Mouse (Mus musculus): Measurements from ENCODE around the gene P2ry6. TPM values are rescaled to one million over a fixed set of nuclear protein-coding genes. Genes with fewer than 3 reads are reported as not detected.
A peak's percentile ranks its signal among the peaks of the same experiment; 100 is the strongest.

P2ry6 gene
- 1.5 and 2.0 TPM in 2 replicates for polyA plus RNA-seq (2016; fragmentation: Nextera tagmentation; extraction: Ambion mirVana)

DNA sequence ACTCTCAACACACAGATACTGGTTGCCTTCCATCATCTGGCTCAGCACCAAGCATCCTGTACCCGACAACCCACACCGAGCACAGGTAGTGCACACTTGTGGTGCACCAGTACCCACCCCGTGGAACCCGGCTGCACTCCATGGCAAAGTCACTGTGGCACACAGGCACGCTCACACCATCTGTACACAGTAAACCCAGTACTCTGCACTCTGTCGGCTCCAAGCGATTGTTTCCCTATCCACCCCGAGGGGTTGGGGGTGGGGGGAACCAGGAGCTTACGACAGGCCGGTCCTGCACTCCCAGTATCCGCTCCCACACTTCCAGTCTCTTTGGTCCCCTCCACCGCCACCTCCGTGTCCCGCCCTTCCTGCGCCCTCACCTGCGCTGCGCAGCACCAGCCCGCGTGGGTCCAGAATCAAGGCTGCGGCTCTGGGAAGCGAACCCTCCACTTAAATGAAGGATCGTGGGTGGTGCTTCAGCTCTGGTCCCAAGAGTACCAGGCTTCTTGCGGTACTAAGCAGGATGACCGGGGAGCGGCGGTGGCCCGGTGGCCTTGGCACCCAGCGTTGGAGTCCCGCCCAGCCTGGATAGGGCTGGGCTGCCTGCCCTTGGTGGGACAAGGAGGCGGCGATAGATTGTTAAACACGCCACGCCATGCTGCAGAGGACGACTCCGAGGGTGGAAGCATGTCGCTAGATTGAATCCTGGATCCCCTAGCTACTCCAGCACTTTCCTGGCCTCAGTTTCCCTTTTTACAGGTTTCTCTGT lies at the start of gene P2ry6:
P2ry6 (minus strand) TSS at position 515 of the 769 bp plus-strand sequence.
- H3K36me3 ChIP-seq (replicated peaks) = no peaks in the 10 kb centered on the region
- H3K9me3 ChIP-seq = no peaks in the 10 kb centered on the region
- peaks cover 62% of the 10 kb centered on the region for H3K27me3 ChIP-seq (ENCODE audit: poor library complexity, severe bottlenecking)
- DNase-seq (ENCODE audit: extremely low spot score, low spot score) = no peak
- peak within 1 kb of the TSS; percentile 50 for H3K4me3 ChIP-seq
- peaks cover 12% of the 10 kb centered on the region for H3K4me1 ChIP-seq
- 0 out of 2 replicates have a peak within 1 kb of the TSS, but pooled peaks have one; percentile 44 for H3K27ac ChIP-seq
- 5% methylated on average over 36 of the region's 36 CpGs for WGBS

DNA sequence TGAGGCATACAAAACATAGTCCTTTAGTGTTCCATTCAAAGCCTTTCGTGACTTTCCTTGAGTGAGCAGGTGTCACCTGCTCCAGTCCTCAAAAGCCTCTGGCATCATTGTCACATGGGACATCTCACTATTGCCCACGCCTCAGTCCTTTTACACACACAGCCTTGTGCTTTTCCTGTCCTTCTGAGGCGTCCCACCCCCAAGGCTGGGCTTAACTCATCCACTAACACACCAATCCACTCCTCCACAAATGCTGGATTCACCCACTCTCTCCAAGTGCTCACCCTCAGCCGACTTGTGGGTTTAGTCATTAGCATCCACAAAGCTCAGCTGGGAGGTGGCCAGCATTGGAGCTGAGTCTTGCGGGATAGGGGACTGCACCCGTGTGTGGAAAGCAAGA lies 43.0 kb upstream of the P2ry6 start:
- Histone ChIP-seq H3K36me3 (replicated peaks) (no peaks in the 10 kb centered on the region), H3K27ac (no peak overlapping the region), H3K27me3 (ENCODE audit: poor library complexity, severe bottlenecking) (peaks cover 38% of the 10 kb centered on the region), H3K4me1 (peaks cover 20% of the 10 kb centered on the region), H3K9me3 (no peaks in the 10 kb centered on the region), H3K4me3 (no peak overlapping the region)
- 70% methylated on average over 6 of the region's 6 CpGs for WGBS
- DNase-seq (ENCODE audit: extremely low spot score, low spot score) = no peak

DNA sequence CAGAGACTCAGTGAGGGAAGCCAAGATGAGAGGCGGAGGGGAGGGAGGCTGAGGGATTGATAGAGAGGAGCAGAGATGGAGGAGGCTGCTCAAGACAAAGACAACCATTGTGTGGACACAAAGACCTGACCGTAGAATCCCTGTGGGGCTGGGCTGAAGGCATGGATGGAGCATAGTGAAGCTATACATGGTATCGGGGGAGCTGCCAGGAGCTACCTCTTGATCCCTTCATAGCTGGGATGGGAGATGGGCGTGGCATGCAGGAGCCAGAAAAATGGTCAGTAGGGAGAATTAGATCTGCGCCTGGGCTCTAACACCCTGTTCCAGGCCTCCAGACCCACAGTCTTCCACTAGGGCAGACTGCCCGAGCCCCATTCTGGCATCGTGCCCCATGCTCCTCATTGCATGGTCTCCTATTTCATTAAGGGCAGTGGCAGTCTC lies 42.6 kb upstream of the P2ry6 start:
- Histone ChIP-seq H3K27me3 (ENCODE audit: poor library complexity, severe bottlenecking) (peaks cover 42% of the 10 kb centered on the region), H3K27ac (no peak overlapping the region), H3K4me1 (peaks cover 24% of the 10 kb centered on the region), H3K4me3 (no peak overlapping the region), H3K36me3 (replicated peaks) (no peaks in the 10 kb centered on the region), H3K9me3 (no peaks in the 10 kb centered on the region)
- 64% methylated on average over 7 of the region's 7 CpGs for WGBS
- no peak for DNase-seq (ENCODE audit: extremely low spot score, low spot score)

DNA sequence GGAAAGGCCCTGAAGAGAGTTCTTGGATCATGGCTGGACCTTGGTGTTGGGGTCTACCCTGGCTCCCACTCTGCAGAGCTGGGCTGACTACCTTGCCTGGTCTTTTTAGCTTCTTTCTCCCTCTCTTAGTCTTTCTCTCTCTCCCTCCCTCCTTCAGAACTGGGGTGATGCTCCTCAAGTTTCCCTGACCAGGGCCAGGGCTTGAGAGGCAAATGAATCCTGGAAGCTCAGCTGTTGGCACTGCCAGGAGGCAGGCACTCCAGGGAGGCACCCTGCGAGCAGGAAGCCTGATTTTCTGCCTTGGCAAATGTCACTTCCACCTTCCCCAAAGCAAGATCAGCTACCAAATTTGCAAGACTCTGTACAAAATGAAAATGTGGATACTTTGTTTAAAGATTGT lies 40.5 kb upstream of the P2ry6 start:
- peaks cover 36% of the 10 kb centered on the region for H3K4me1 ChIP-seq
- H3K9me3 ChIP-seq = no peaks in the 10 kb centered on the region
- H3K27ac ChIP-seq = no peak overlapping the region
- no peaks in the 10 kb centered on the region for H3K36me3 ChIP-seq (replicated peaks)
- 72% methylated on average over 1 of the region's 1 CpGs for WGBS
- no peak overlapping the region for H3K4me3 ChIP-seq
- DNase-seq (ENCODE audit: extremely low spot score, low spot score) = no peak
- peaks cover 63% of the 10 kb centered on the region for H3K27me3 ChIP-seq (ENCODE audit: poor library complexity, severe bottlenecking)

DNA sequence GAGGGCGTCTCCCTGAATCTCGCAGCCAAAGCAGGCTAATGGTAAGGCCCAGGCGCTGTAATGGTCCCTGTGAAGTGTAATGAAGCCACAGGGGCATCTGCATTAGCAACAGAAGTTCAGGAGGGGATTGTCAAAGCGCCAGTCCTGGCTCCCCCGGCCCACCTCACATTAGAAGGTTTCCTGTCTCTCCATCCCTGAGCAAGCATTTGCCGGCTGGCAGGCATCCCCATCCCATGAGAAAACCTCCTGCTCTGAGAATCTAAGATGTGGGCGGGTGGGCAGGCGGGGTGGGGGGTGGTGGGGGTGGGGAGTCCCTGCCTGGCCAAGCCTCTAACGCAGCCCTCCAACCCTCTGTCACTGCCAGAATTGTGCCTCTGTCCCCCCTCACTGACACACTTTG lies 39.6 kb upstream of the P2ry6 start:
- Histone ChIP-seq H3K36me3 (replicated peaks) (no peaks in the 10 kb centered on the region), H3K4me3 (no peak overlapping the region), H3K4me1 (peaks cover 36% of the 10 kb centered on the region), H3K9me3 (no peaks in the 10 kb centered on the region), H3K27ac (no peak overlapping the region), H3K27me3 (ENCODE audit: poor library complexity, severe bottlenecking) (peaks cover 72% of the 10 kb centered on the region)
- WGBS = 17% methylated on average over 9 of the region's 9 CpGs
- no peak for DNase-seq (ENCODE audit: extremely low spot score, low spot score)

DNA sequence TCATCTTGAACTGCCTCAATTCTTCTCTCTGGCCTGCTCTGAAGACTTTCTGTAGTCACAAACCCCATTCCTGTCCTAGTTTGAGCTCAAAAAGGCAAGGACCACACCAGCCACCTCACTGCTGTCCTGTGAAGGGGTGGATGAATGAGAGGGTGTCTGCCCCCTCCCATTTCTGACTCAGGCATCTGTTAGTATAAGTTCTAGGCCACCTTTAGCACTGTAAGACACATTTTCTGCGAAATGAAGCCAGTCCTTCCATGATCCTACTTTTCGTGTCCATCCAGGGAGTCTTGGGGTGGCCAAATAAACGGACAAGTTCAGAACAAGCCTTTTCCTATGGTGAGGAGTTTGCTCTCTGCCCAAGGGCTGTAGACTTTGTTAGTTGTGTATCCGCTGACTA lies 38.1 kb upstream of the P2ry6 start, which contains the start of gene P2ry2:
P2ry2 (minus strand) TSS at position 326 of the 400 bp plus-strand sequence.
- Histone ChIP-seq H3K36me3 (replicated peaks) (no peaks in the 10 kb centered on the region), H3K4me1 (peaks cover 36% of the 10 kb centered on the region), H3K9me3 (no peaks in the 10 kb centered on the region), H3K27me3 (ENCODE audit: poor library complexity, severe bottlenecking) (peaks cover 80% of the 10 kb centered on the region), H3K27ac (peak within 1 kb of the TSS; percentile 73), H3K4me3 (peak within 1 kb of the TSS; percentile 68)
- DNase-seq (ENCODE audit: extremely low spot score, low spot score) = no peak
- WGBS = 59% methylated on average over 4 of the region's 4 CpGs

DNA sequence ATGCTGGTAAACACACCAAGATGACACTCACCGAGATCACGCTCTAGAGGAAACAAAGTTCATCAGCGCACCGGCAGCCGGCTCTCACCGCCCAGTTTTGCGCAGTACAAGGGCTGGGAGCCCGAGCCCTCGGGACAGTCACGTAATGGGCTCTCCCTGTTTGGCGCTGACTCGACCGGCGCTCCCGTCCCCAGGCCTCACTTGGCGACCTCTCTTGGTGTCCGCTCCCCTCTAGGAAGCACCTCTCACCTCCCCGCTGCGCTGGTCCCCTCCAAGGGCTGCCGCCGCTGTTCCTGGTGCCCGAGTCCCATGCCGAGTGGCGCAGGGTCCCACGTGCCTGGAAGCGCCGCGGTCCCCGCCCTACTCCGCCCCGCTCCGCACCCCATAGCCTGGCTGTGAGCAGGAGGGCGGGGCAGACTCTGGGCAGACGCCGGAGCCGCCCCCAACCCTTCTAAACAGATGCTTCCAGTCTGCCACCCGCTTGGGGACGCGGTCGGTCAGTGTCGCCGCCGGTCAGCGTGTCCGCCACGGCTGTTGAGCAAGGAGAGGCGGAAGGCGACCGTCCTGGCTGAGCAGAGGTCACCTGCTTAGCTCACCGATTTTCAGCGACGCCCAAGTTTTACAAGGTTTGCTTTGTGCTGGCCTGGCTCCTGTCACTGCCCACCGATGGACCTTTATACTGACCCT lies 37.4 kb upstream of the P2ry6 start:
- peak overlapping the region; percentile 68 for H3K4me3 ChIP-seq
- peaks cover 32% of the 10 kb centered on the region for H3K4me1 ChIP-seq
- under 1% methylated on average over 53 of the region's 53 CpGs for WGBS
- peak; percentile 63 for DNase-seq (ENCODE audit: extremely low spot score, low spot score)
- H3K9me3 ChIP-seq = no peaks in the 10 kb centered on the region
- H3K27ac ChIP-seq = peak overlapping the region; percentile 73
- H3K36me3 ChIP-seq (replicated peaks) = no peaks in the 10 kb centered on the region
- H3K27me3 ChIP-seq (ENCODE audit: poor library complexity, severe bottlenecking) = peaks cover 79% of the 10 kb centered on the region

DNA sequence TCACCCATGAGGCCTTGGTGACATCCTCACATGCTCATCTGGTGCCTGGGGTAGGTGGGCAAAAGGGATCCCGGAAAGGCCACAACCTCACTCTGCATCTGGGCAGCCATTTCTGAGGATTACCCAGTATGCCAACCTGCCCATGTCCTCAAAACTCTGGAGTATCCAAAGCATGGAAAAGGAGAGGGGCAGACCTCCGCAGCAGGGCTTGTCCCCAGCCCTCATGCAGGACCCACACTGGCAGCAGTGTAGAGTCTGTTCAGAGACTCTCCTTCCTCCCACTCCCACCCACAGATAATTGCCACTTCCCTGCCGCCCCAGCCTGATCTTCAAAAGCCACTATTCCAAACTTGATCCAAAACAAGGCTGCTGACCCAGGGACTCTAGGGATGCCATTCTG lies 36.3 kb upstream of the P2ry6 start:
- no peak for DNase-seq (ENCODE audit: extremely low spot score, low spot score)

DNA sequence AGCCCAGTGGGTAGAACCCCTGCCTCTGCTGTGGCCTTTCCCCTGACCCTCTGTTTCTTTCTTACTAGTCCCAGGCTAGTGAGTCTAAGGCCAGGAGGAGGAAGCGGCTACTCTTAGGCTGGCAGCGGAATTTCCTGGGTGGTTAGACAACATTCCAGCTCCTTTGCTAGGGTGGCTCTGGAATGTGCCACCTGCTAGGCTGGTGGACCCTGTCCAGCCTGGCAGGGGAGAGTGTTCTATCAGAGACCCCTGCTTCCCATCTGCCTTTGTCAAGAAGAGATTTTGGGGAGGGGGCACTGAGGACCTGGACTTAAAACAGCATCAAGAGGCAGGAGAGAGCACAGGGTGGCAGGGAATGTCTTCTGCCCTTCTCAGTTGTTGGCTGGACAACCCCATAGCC lies 31.8 kb upstream of the P2ry6 start:
- Histone ChIP-seq H3K36me3 (replicated peaks) (no peaks in the 10 kb centered on the region), H3K4me3 (no peak overlapping the region), H3K27me3 (ENCODE audit: poor library complexity, severe bottlenecking) (peaks cover 39% of the 10 kb centered on the region), H3K4me1 (peaks cover 15% of the 10 kb centered on the region), H3K9me3 (no peaks in the 10 kb centered on the region), H3K27ac (no peak overlapping the region)
- no peak for DNase-seq (ENCODE audit: extremely low spot score, low spot score)
- WGBS = 82% methylated on average over 2 of the region's 2 CpGs

More for the DNA sequence above, 36.3 kb upstream of the P2ry6 start:
- 69% methylated on average over 3 of the region's 3 CpGs for WGBS
- Histone ChIP-seq H3K27me3 (ENCODE audit: poor library complexity, severe bottlenecking) (peaks cover 80% of the 10 kb centered on the region), H3K9me3 (no peaks in the 10 kb centered on the region), H3K4me3 (peak overlapping the region; percentile 68; the same call in 1 of the 2 replicates), H3K36me3 (replicated peaks) (no peaks in the 10 kb centered on the region), H3K27ac (no peak overlapping the region), H3K4me1 (peaks cover 32% of the 10 kb centered on the region)

DNA sequence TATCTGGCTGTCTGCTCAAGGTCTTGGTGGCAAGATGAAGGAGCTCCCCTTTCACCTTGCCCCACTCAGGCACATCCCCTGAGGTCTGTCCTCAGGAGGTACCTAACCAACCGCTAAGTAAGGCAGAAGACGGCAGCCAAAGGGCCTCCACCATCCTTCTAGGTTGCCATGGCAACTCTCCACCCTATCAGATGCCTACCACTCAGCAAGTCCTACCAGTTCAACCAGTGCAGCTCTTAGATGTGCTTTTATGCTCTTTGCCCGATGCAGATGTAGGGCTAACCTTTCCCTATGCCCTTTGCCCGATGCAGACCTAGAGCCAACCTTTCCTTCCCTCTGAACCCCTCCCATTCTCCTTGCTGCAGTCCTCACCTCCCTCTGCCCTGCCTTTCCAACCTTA lies 30.7 kb upstream of the P2ry6 start:
- peaks cover 11% of the 10 kb centered on the region; the same call in 1 of the 2 replicates for H3K4me1 ChIP-seq
- no peaks in the 10 kb centered on the region for H3K36me3 ChIP-seq (replicated peaks)
- H3K27ac ChIP-seq = no peak overlapping the region
- no peak for DNase-seq (ENCODE audit: extremely low spot score, low spot score)
- 70% methylated on average over 4 of the region's 4 CpGs for WGBS
- H3K27me3 ChIP-seq (ENCODE audit: poor library complexity, severe bottlenecking) = peaks cover 28% of the 10 kb centered on the region
- no peaks in the 10 kb centered on the region for H3K9me3 ChIP-seq
- no peak overlapping the region for H3K4me3 ChIP-seq

DNA sequence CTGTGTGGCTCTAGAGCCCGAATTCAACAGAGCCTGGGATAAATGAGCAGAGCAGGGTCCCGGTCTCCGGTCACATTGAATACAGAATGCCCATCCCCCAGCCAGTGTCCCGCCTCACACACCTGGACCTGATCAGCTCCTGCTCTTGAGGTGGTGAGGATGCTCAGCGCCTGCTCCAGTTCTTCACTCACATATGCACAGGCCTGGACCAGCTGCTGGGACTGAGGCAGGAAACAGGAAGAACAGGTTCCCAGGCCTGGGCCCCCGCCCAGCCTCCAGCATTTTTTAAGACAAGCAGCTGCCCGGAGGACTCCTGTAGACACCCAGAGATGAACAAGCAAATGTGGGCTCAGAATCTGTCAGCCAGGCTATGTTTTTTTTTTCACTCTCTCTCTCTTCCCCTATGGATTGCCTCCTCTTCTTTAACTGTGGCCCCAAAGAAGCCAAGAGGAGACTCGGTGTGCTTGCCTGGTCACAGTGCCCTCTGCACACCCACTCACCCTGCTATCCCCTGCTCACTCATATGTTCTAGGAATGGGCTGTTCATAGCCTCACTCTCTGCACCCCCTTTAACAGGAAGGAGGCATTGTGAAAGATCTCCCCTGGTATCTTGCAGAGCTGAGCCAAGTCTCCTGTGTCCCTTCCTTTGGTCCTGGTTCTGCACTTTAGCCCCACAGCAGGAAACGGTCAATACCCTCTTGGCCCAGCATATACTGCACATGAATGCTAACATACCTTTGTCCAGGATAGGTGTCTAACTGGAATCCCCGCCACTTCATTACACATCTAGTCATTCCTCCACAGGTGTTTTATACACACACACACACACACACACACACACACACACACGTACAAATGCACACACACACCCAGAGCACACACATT lies 29.2 kb upstream of the P2ry6 start:
- H3K9me3 ChIP-seq = no peaks in the 10 kb centered on the region
- no peaks in the 10 kb centered on the region for H3K36me3 ChIP-seq (replicated peaks)
- H3K27ac ChIP-seq = no peak overlapping the region
- H3K4me1 ChIP-seq = peaks cover 11% of the 10 kb centered on the region; the same call in 1 of the 2 replicates
- no peak overlapping the region for H3K4me3 ChIP-seq
- 69% methylated on average over 11 of the region's 11 CpGs for WGBS
- H3K27me3 ChIP-seq (ENCODE audit: poor library complexity, severe bottlenecking) = peaks cover 13% of the 10 kb centered on the region
- no peak for DNase-seq (ENCODE audit: extremely low spot score, low spot score)

DNA sequence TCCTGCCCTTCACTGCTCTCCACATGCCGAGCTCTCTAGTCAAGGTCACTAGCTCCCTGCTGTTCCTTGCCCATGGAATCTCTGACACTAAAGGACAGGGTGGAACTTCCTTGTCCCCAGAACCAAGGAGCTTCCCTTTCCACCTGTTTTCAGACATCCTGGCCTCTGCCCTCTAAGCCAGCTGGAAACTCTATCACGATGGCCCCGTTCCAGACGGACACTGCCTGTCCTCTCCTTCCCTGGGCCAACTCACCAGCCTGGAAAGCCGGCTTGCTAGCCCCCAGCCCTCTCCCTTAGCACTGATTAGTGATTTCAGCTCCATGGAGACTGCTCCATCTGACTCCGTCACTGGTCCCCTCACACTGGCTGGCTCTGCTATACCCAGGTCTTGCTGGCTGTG lies 27.8 kb upstream of the P2ry6 start:
- WGBS = 87% methylated on average over 6 of the region's 6 CpGs
- no peaks in the 10 kb centered on the region for H3K36me3 ChIP-seq (replicated peaks)
- H3K4me1 ChIP-seq = peaks cover 11% of the 10 kb centered on the region; the same call in 1 of the 2 replicates
- no peaks in the 10 kb centered on the region for H3K9me3 ChIP-seq
- DNase-seq (ENCODE audit: extremely low spot score, low spot score) = no peak
- no peak overlapping the region for H3K27ac ChIP-seq
- H3K27me3 ChIP-seq (ENCODE audit: poor library complexity, severe bottlenecking) = 0 out of 2 replicates have a peak, but pooled peaks cover 5% of the 10 kb centered on the region
- no peak overlapping the region for H3K4me3 ChIP-seq

Data from forebrain, embryonic 10.5 days (tissue).